Mouse (Mus musculus): ENCODE data around the gene Plagl2.

- no peak for TF ChIP-seq CTCF (conservative IDR thresholded peaks at IDR 0.05; ENCODE audit: insufficient read depth, insufficient read length, low read depth, low read length)
- TF ChIP-seq POLR2A (IDR thresholded peaks at IDR 0.05; ENCODE audit: low read depth, low read length) = no peak
Measured at GRCm38 (mm10) chr2:153224946-153225594, 16.2 kb downstream of the Plagl2 start, which contains the start of gene Tspyl3.
